Comparison of ENCODE assay signal across 8 mouse cellular contexts in the genomic region with DNA sequence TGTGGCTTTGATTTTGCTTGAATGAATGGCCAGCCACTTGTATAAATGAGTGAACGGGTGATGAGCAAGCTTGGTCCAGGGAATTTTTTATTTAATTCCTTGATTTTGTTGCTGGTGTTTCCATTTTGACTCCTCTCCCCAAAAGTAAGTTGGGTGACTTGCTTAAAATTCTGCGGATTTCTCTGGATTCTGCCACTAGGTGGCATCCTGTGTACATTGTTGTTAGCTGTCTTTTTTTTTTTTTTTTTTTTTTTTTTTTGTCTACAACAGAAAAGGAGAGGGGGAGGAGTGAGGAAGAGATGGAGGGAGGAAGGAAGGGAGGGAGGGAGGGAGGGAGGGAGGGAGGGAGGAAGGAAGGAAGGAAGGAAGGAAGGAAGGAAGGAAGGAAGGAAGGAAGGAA.
DNase-seq lines count a peak whose midpoint lies in the region; ATAC-seq lines count a peak whose summit lies in the region.
"Had no signal": no experiment of that assay in that cellular context is flagged by ENCODE, and none has a peak within 500 bp of the region (broad histone marks: within the 10 kb centered on the region; RNA-seq: fewer than 3 reads in every experiment).

No protein-coding gene starts in this region.

- H3K9ac ChIP-seq in embryonic facial prominence, embryonic 14.5 days (ENCODE audit: low read depth, low read length) = no peak overlapping the region
- H3K9ac ChIP-seq: heart, embryonic 15.5 days had no signal

- H3K4me2 ChIP-seq in embryonic facial prominence, embryonic 14.5 days (ENCODE audit: low read depth, low read length) = no peak overlapping the region
- H3K4me2 ChIP-seq: heart, embryonic 15.5 days had no signal

- H3K4me3 ChIP-seq in embryonic facial prominence, embryonic 14.5 days (ENCODE audit: low read depth, low read length) = no peak overlapping the region
- H3K4me3 ChIP-seq: heart, embryonic 15.5 days had no signal

- no peak overlapping the region for H3K27ac ChIP-seq in embryonic facial prominence, embryonic 14.5 days (replicated peaks; ENCODE audit: low read depth, low read length)
- H3K27ac ChIP-seq: heart, embryonic 15.5 days had no signal

- 5% methylated on average over 2 of the region's 2 CpGs for WGBS in embryonic facial prominence, embryonic 14.5 days

- no peaks in the 10 kb centered on the region for H3K4me1 ChIP-seq in embryonic facial prominence, embryonic 14.5 days (ENCODE audit: control insufficient read depth, insufficient read depth, low read length)
- H3K4me1 ChIP-seq: heart, embryonic 15.5 days had no signal

- no peaks in the 10 kb centered on the region for H3K27me3 ChIP-seq in embryonic facial prominence, embryonic 14.5 days (replicated peaks; ENCODE audit: control insufficient read depth, insufficient read depth, low read length)

- DNase-seq in urinary bladder, postnatal 14 days (ENCODE audit: low spot score) = peak; percentile 69
- no peak for DNase-seq in urinary bladder, postnatal 10 days (ENCODE audit: low spot score)
- DNase-seq in adrenal gland, postnatal 36 days = peak; percentile 56 to 67
- peak; percentile 87 for DNase-seq in embryonic facial prominence, embryonic 14.5 days (ENCODE audit: low spot score)
- DNase-seq in kidney, postnatal 10 days = peak; percentile 81
- peak; percentile 19 to 61 for DNase-seq in lung, adult 18-20 months
- peak; percentile 43 for DNase-seq in skeletal muscle tissue, adult 2 months (ENCODE audit: low read depth, low spot score)

- no peak for ATAC-seq in embryonic facial prominence, embryonic 14.5 days (ENCODE audit: low read depth)

- no peaks in the 10 kb centered on the region for H3K9me3 ChIP-seq in embryonic facial prominence, embryonic 14.5 days (ENCODE audit: control insufficient read depth, low read length)
- H3K9me3 ChIP-seq: heart, embryonic 15.5 days had no signal

- no peaks in the 10 kb centered on the region for H3K36me3 ChIP-seq in embryonic facial prominence, embryonic 14.5 days (ENCODE audit: control insufficient read depth, insufficient read depth, low read length)
- H3K36me3 ChIP-seq: heart, embryonic 15.5 days had no signal
